Mouse (Mus musculus): ENCODE data around the gene Rab11fip5.

Rab11fip5 gene

DNA sequence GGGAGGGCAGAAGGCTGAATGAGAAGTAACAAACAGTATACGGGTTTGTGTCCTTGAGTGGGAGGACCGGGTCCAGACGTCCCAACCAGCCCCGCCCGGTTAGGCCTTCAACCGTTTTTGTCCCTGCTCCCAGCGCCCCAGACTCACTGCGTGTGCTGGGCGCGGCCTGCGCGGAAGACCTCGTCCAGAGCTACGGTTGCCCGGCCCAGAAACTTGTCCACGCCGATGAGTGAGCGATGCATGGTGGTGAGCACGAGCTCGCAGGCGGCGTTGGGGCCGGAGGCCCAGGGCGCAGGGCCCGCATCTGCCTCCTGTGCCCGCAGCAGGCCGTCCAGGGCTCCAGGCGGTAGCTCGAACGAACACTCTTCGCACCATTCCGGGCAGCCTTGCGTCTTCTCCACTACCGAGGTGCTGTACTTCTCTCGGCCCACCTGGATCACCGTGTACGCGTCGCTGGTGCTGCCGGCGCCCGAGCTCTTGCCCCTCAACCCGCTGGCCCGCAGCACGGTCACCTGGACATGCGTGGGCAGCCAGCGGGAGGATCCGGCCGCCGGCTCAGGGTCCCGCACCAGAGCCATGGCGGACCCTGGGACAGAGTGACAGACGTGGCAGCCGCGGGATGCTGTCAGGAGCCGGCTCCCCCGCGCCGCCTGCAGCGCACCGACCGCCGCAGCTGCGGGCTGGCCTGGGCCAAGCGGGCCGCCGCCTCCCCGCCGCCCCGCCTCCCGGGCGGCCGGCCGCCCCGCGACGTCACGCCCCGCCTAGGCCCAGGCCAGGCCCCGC is at the start of gene Rab11fip5:
Gene Rab11fip5, minus strand, starts transcription at position 684 of the 783 bp plus-strand sequence.
- DNase-seq (ENCODE audit: low spot score), result no peak

- DNase-seq (ENCODE audit: low spot score), result no peak
Measured at GRCm38 (mm10) chr6:85423836-85424379, 49.5 kb upstream of the Rab11fip5 start, which contains the start of gene Noto. TSS of gene Noto (plus strand) at chr6:85423886.

GRCm38 (mm10) chr6:85419150-85419549 is 44.7 kb upstream of the Rab11fip5 start:
- no peak for DNase-seq (ENCODE audit: low spot score)

DNA sequence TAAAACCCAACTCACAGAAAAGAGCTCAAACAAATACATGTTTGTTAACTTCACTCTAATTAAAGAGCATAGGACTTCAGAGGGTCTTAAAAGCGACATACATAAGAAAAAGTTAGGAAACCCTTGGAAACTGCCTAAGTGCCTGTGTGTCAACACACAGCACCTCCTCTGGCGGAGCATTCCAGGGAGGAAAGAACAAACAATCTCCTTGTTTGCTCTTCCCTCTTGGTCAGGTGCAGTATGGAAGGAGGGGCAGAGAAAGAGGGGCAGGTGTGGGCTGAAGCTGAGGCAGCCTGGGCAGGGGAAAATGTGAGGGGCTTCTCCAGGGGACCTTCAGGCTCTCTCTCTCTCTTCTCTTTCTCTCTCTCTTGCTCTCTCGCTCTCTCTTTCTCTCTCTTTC is 41.4 kb upstream of the Rab11fip5 start:
- DNase-seq (ENCODE audit: low spot score), result no peak

DNA sequence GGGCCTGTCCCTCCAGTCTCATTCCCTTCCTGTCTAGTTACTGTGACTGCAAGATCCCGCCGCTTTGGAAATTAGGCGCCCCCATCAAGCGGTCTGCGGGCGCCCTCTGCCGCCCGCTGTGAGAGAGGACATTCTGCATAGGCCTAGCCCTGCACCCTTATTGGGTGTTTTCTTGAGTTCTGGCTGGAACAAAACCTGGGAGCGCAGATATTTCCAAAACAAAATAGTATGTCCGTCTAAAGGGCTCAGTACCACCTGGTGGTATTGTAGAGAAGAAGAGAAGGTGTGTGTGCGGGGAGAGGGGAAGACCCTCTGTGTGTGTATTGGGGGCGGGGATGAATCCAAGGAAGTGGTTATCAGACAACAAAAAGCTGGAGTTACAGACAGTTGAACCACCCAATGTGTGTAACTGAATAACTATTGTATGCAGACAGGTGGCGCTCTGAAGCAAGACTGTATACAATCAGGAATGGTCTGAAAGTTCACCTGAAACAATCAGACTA is 36.4 kb upstream of the Rab11fip5 start:
- DNase-seq (ENCODE audit: low spot score), result peak; percentile 38

GRCm38 (mm10) chr6:85409003-85409402 is 34.6 kb upstream of the Rab11fip5 start:
- DNase-seq (ENCODE audit: low spot score), result no peak

DNA sequence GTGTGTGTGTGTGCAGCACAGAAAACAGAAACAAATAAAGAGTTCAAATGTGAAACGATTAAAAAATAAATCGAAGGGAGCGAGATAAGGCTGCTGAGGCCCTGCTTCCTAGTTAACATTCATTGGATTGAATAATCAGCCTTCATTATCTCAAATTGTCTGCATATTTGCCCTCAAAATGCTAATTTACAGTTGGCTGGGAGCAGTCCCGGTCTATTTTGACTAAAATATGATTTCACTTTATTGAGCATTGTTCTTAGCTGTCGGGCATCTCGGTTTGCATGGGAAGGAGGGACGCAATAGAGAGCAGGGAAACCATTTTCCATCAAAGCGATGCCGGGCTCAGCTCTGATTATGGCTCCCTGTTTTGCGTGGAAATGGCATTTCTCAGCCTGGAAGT is 28.6 kb upstream of the Rab11fip5 start:
- DNase-seq (ENCODE audit: low spot score), result no peak

DNA sequence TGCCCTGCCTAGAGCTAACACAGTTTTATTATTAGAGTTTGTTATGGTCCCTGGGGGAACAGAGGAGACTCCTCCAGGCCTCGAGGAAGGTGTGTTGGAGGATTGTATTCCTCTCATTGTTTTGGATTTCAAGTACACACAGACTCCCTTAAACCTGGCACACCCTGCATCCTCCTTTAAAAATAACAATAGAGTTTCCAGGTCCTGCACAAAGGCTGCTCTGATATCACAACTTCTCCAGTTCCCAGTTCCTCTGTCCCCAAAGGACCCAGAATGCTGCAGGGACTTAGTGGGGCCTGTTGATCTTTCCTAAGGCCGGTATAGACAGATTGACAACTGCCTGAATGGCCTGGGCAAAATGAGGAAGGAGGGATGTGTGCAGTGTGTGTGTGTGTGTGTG is 28.2 kb upstream of the Rab11fip5 start:
- DNase-seq (ENCODE audit: low spot score), result no peak

DNA sequence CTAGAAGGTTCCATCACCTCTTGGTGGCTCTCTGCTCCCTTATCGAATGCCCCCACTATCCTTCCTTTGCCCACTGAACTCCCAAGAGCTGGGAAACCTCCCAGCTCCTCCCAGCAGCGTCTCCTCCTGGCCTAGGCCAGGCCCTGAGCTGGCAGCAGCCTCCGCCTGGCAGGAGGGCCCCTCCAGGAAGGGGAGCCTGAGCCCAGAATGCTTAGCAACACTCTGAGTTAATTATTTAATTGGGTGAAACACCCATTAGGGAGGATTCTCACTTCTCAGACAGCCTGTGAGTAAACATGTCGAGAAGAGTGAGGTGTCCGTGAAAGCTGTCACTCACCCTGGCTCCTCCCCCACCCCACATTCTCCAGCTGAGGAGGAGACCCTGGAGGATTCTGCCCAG is 25.3 kb upstream of the Rab11fip5 start:
- DNase-seq (ENCODE audit: low spot score), result no peak

GRCm38 (mm10) chr6:85397165-85397564 is 22.7 kb upstream of the Rab11fip5 start:
- DNase-seq (ENCODE audit: low spot score), result no peak

GRCm38 (mm10) chr6:85395360-85395759 is 20.9 kb upstream of the Rab11fip5 start:
- no peak for DNase-seq (ENCODE audit: low spot score)

- DNase-seq (ENCODE audit: low spot score), result peak; percentile 51
Measured at GRCm38 (mm10) chr6:85391803-85392202, 17.4 kb upstream of the Rab11fip5 start.

DNA sequence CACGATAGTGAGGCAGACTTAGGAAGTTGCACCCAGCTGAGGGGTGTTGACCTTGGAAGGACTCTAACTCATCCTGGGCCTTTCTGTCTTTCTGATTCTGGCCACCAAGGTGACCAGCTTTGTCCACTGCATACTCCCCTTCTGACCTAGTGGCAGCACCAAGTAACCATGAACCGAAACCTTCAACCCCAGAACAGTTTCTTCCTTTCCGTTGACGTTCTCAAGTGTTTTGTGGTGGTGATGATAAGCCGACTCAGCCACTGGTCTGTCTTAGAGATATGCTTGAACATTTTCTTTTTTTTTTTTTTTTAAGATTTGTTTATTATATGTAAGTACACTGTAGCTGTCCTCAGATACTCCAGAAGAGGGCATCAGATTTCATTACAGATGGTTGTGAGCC is 14.2 kb upstream of the Rab11fip5 start:
- no peak for DNase-seq (ENCODE audit: low spot score)

DNA sequence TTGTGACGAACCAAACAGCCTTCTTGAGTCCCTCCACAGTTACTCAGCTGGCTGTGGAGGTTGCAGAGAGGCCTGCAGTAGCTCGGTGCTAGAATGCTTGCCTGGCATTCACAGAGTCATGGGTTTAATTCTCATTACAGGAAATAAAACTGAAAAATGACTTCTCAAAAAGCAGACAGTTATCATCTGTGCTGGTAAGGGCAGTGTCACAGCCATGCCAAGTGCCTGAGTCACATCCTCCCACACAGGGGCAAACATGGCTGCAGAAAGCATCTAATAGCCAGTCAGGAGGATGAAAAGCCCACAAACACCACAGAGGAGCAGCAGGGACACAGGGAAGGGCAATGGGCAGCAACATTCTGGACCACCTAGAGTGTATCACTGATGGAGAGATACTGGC is 8.4 kb upstream of the Rab11fip5 start:
- no peak for DNase-seq (ENCODE audit: low spot score)

DNA sequence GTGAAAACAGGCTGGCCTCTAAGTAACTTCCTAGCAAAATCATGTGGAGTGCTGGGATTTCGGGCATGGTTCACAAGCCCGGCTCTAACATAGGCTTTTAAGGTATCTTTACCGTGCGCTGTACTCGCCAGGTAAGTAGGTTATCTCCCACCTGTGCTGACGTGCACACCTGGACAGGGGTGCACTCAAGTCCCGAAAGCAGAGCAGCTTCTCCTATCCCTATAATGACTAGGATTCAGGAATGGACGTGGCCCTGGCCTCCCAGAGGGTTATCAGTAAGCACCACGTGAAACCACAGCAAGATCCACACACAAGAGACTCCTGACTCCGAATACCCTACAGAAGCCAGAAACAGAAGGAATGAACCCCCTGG is 7.2 kb upstream of the Rab11fip5 start:
- DNase-seq (ENCODE audit: low spot score), result no peak

GRCm38 (mm10) chr6:85380901-85381647 is 6.6 kb upstream of the Rab11fip5 start:
- DNase-seq (ENCODE audit: low spot score), result no peak

GRCm38 (mm10) chr6:85380201-85380900 is 5.9 kb upstream of the Rab11fip5 start:
- DNase-seq (ENCODE audit: low spot score), result peak; percentile 76

GRCm38 (mm10) chr6:85378629-85379028 is 4.2 kb upstream of the Rab11fip5 start:
- no peak for DNase-seq (ENCODE audit: low spot score)

GRCm38 (mm10) chr6:85377876-85378275 is 3.4 kb upstream of the Rab11fip5 start:
- no peak for DNase-seq (ENCODE audit: low spot score)

DNA sequence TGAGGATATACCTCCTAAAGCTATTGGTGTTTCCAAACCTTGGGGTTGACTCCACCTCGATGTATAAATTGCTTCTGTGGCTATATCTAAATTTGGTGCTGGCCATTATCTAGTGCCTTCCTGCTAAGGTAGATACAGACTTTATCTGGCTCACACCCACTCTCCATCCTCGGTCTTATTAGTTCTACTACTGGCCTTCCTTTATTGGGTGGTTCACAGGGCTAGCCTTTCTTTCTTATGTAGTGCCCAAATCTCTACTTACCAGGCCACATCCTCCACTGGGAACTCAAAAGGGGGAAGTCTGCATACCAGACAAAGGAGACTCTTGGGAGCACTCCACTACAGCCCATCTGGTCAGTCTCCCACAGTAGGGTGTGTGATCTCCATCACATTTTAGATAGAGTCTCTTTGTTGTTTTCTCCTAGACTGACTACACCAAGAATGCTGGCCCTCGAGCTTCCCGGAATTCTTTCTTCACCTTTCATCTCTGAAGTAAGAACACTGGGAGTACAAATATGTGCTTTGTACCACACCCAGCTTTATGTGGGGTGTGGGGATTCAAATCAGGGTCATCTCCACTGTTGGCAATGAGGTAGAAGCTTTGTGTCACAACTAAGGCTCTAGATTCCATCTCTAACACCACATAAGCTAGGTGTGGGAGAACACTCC is 2.8 kb upstream of the Rab11fip5 start:
- DNase-seq (ENCODE audit: low spot score), result no peak

- DNase-seq (ENCODE audit: low spot score), result peak; percentile 97
Measured at GRCm38 (mm10) chr6:85374734-85375114, 290 bp upstream of the Rab11fip5 start.

Measured in c-Kit-positive CD71-positive TER-119-positive erythroid progenitor cells, embryonic 14.5 days (primary cell).